Mouse (Mus musculus): ENCODE data around the gene Spon1. TPM values are rescaled to one million over a fixed set of nuclear protein-coding genes. Genes with fewer than 3 reads are reported as not detected.

The Spon1 gene
- total and polyA plus RNA-seq, 3 experiments, result not detected

DNA sequence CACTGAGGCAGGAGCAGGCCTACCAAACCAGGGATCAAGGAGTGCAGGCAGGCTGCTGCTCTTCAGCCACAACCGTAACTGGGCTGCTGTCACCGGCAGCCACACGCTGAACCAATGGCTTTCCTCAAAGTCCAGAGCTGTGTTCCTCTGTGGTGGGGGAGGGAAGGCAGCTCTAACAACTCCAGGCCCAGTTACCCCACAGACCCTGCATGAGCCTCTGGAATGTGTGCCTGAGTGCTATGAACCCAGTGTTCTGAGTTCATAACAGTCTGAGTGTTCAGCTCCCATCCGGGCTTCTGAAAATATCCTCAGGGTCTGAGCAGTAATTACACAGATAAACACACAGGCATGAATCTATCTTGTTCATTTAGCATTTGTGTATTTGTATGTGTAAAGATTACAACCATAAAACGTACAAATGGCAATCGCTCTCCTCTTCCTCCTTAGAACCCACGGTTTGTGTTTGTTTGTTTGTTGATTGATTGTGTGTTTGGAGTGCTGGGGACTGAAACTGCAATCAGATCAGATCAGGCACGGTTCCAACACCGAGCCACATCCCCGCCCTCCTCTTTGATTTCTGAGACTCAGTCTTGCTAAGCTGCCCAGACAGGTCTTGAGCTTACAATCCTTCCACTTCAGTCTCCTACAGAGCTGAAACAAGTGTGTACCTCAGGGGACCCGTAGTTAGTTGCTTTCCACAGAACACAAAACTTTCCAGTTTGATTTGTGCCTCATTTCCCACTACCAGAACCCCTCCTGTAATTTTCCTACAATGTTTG, 299.8 kb downstream of the Spon1 start:
- TF ChIP-seq CHD2 (IDR thresholded peaks at IDR 0.05; ENCODE audit: low read length), result no peak
- TF ChIP-seq ZC3H11A (IDR thresholded peaks at IDR 0.05; ENCODE audit: low read depth, low read length), result no peak
- no peak for TF ChIP-seq RCOR1 (conservative IDR thresholded peaks at IDR 0.05; ENCODE audit: low read depth, low read length)
- no peak for TF ChIP-seq E2F4 (IDR thresholded peaks at IDR 0.05; ENCODE audit: insufficient replicate concordance, low read depth, low read length)
- no peak for TF ChIP-seq MEF2A (IDR thresholded peaks at IDR 0.05; ENCODE audit: borderline replicate concordance, low read depth, low read length)
- TF ChIP-seq USF2 (conservative IDR thresholded peaks at IDR 0.05; ENCODE audit: low read depth, low read length), result no peak
- no peak for TF ChIP-seq USF1 (IDR thresholded peaks at IDR 0.05; ENCODE audit: low read depth, low read length)
- TF ChIP-seq NELFE (IDR thresholded peaks at IDR 0.05; ENCODE audit: low read depth, low read length), result no peak
- TF ChIP-seq POLR2AphosphoS2 (IDR thresholded peaks at IDR 0.05; ENCODE audit: low read depth, low read length), result no peak
- TF ChIP-seq RAD21 (IDR thresholded peaks at IDR 0.05; ENCODE audit: low read depth, low read length), result no peak
- TF ChIP-seq IRF4 (IDR thresholded peaks at IDR 0.05; ENCODE audit: low read depth, low read length), result no peak
- no peak for TF ChIP-seq MAFK (IDR thresholded peaks at IDR 0.05; ENCODE audit: insufficient replicate concordance, low read length)
- no peak for TF ChIP-seq POLR2A (IDR thresholded peaks at IDR 0.05; ENCODE audit: low read depth, low read length)
- no peak for TF ChIP-seq BHLHE40 (IDR thresholded peaks at IDR 0.05; ENCODE audit: low read depth, low read length)
- no peak for TF ChIP-seq MYC (IDR thresholded peaks at IDR 0.05; ENCODE audit: low read depth, low read length)
- no peak for TF ChIP-seq GABPA (IDR thresholded peaks at IDR 0.05; ENCODE audit: insufficient replicate concordance, low read depth, low read length)
- TF ChIP-seq MAX (IDR thresholded peaks at IDR 0.05; ENCODE audit: low read length), result no peak
- TF ChIP-seq EP300 (IDR thresholded peaks at IDR 0.05; ENCODE audit: low read length), result no peak
- TF ChIP-seq TCF12 (IDR thresholded peaks at IDR 0.05; ENCODE audit: low read depth, low read length), result no peak
- Histone ChIP-seq H3K27ac (ENCODE audit: insufficient read depth, low read depth) (no peak overlapping the region), H3K27me3 (replicated peaks) (no peaks in the 10 kb centered on the region), H3K4me1 (ENCODE audit: control insufficient read depth in 1 of 2, insufficient read depth in 2 of 2) (peaks cover 11 to 39% of the 10 kb centered on the region in 2 experiments), H3K79me2 (replicated peaks; ENCODE audit: control insufficient read depth, extremely low read depth, insufficient read depth, poor library complexity, severe bottlenecking) (no peaks in the 10 kb centered on the region), H3K4me2 (ENCODE audit: insufficient read depth, low read depth, poor library complexity, severe bottlenecking) (no peak overlapping the region), H3K4me3 (replicated peaks in 1 of 3; ENCODE audit: low read depth in 2 of 3, low read length in 2 of 3, poor library complexity in 1 of 3) (no peak overlapping the region), H3K9ac (ENCODE audit: insufficient read depth, low read depth) (no peak overlapping the region), H3K36me3 (replicated peaks in 1 of 2; ENCODE audit: control insufficient read depth in 1 of 2, insufficient read depth in 1 of 2, low read length in 1 of 2) (peaks cover 0 to 4% of the 10 kb centered on the region in 2 experiments), H3K9me3 (replicated peaks; ENCODE audit: low read length) (peaks cover 2% of the 10 kb centered on the region)
- in situ Hi-C loops (cut with MboI; ENCODE audit: low pct_ligation_motif_present, low pct_unique_long_range_greater_than_20kb, low sequenced_read_pairs) (loop anchor here (5.0 to 25.0 kb wide), 2 partner anchors 147 to 572 kb away; partner anchors contain the start of gene Calca), dilution Hi-C loops (cut with MboI; ENCODE audit: extremely low pct_ligation_motif_present, extremely low pct_unique_long_range_greater_than_20kb, low sequenced_read_pairs) (no loop called here)
- DNase-seq (ENCODE audit: extremely low read depth), result no peak
